Comparison of ENCODE assay signal across 7 mouse cellular contexts in genomic region chr7:19663940-19664339, GRCm38 (mm10). TPM values are rescaled to one million over a fixed set of nuclear protein-coding genes. Genes with fewer than 3 reads are reported as not detected.
A peak's percentile ranks its signal among the peaks of the same experiment; 100 is the strongest.
DNase-seq lines count a peak whose midpoint lies in the region; ATAC-seq lines count a peak whose summit lies in the region.

No protein-coding gene starts in this region.

- DNase-seq in lung, postnatal 4 days, result no peak
- no peak for DNase-seq in embryonic facial prominence, embryonic 10.5 days (ENCODE audit: low spot score)
- no peak for DNase-seq in midbrain, embryonic 14.5 days
- no peak for DNase-seq in retina, postnatal 1 day
- DNase-seq in right cerebral cortex, adult 18-20 months, result no peak

- H3K27me3 ChIP-seq in lung, embryonic 15.5 days, result no peaks in the 10 kb centered on the region
- no peaks in the 10 kb centered on the region for H3K27me3 ChIP-seq in embryonic facial prominence, embryonic 10.5 days (replicated peaks; ENCODE audit: low read depth, poor library complexity, severe bottlenecking)
- H3K27me3 ChIP-seq in hindbrain, embryonic 13.5 days, result no peaks in the 10 kb centered on the region
- H3K27me3 ChIP-seq in midbrain, embryonic 14.5 days (ENCODE audit: control insufficient read depth, insufficient read depth, low read length), result no peaks in the 10 kb centered on the region

- H3K9me3 ChIP-seq in lung, embryonic 15.5 days, result no peaks in the 10 kb centered on the region
- H3K9me3 ChIP-seq in embryonic facial prominence, embryonic 10.5 days, result no peaks in the 10 kb centered on the region
- no peaks in the 10 kb centered on the region for H3K9me3 ChIP-seq in hindbrain, embryonic 13.5 days
- no peaks in the 10 kb centered on the region for H3K9me3 ChIP-seq in midbrain, embryonic 14.5 days (ENCODE audit: control insufficient read depth, low read length)

- peak overlapping the region; percentile 98 for H3K9ac ChIP-seq in lung, embryonic 15.5 days
- peak overlapping the region; percentile 99 for H3K9ac ChIP-seq in hindbrain, embryonic 13.5 days
- peak overlapping the region; percentile 96 for H3K9ac ChIP-seq in midbrain, embryonic 14.5 days (replicated peaks; ENCODE audit: low read length)

- 13% methylated on average over 8 of the region's 8 CpGs for WGBS in lung, embryonic 15.5 days
- 17% methylated on average over 8 of the region's 8 CpGs for WGBS in embryonic facial prominence, embryonic 10.5 days
- WGBS in hindbrain, embryonic 13.5 days, result 14% methylated on average over 8 of the region's 8 CpGs
- WGBS in midbrain, embryonic 14.5 days, result 19% methylated on average over 8 of the region's 8 CpGs

- peaks cover 15% of the 10 kb centered on the region for H3K4me1 ChIP-seq in lung, embryonic 15.5 days
- H3K4me1 ChIP-seq in embryonic facial prominence, embryonic 10.5 days, result peaks cover 18% of the 10 kb centered on the region
- H3K4me1 ChIP-seq in hindbrain, embryonic 13.5 days (replicated peaks), result peaks cover 41% of the 10 kb centered on the region
- peaks cover 20% of the 10 kb centered on the region for H3K4me1 ChIP-seq in midbrain, embryonic 14.5 days (ENCODE audit: control insufficient read depth, insufficient read depth, low read length)

- H3K4me2 ChIP-seq in lung, embryonic 15.5 days, result peak overlapping the region; percentile 69
- peak overlapping the region; percentile 92 for H3K4me2 ChIP-seq in hindbrain, embryonic 13.5 days
- H3K4me2 ChIP-seq in midbrain, embryonic 14.5 days (ENCODE audit: low read length), result peak overlapping the region; percentile 80

- peaks cover 10% of the 10 kb centered on the region for H3K36me3 ChIP-seq in lung, embryonic 15.5 days
- peaks cover 41% of the 10 kb centered on the region for H3K36me3 ChIP-seq in embryonic facial prominence, embryonic 10.5 days (replicated peaks)
- peaks cover 27% of the 10 kb centered on the region for H3K36me3 ChIP-seq in hindbrain, embryonic 13.5 days
- H3K36me3 ChIP-seq in midbrain, embryonic 14.5 days (ENCODE audit: control insufficient read depth, insufficient read depth, low read length), result peaks cover 18% of the 10 kb centered on the region

- peak overlapping the region; percentile 98 for H3K4me3 ChIP-seq in lung, embryonic 15.5 days
- peak overlapping the region; percentile 93 for H3K4me3 ChIP-seq in embryonic facial prominence, embryonic 10.5 days
- H3K4me3 ChIP-seq in hindbrain, embryonic 13.5 days, result peak overlapping the region; percentile 100
- peak overlapping the region; percentile 100 for H3K4me3 ChIP-seq in midbrain, embryonic 14.5 days (replicated peaks; ENCODE audit: low read depth, low read length)

- no peak for ATAC-seq in lung, embryonic 15.5 days (ENCODE audit: borderline replicate concordance, extremely low read depth, low FRiP score, low TSS enrichment)
- 0 out of 2 replicates have a peak, but pooled peaks have one; percentile 14 for ATAC-seq in hindbrain, embryonic 13.5 days (ENCODE audit: low FRiP score)
- 0 out of 2 replicates have a peak, but pooled peaks have one; percentile 3 for ATAC-seq in midbrain, embryonic 14.5 days (ENCODE audit: low FRiP score, low TSS enrichment)

- H3K27ac ChIP-seq in lung, embryonic 15.5 days, result no peak overlapping the region
- H3K27ac ChIP-seq in embryonic facial prominence, embryonic 10.5 days (replicated peaks), result peak overlapping the region; percentile 92
- no peak overlapping the region for H3K27ac ChIP-seq in hindbrain, embryonic 13.5 days
- no peak overlapping the region for H3K27ac ChIP-seq in midbrain, embryonic 14.5 days (replicated peaks; ENCODE audit: low read depth, low read length)

RNA-seq across cellular contexts. Expression of gene Clptm1, which starts 0.9 kb away (rescaled TPM):
- 81.8 and 86.8 TPM in 2 replicates for polyA plus RNA-seq in lung, embryonic 15.5 days (2015; fragmentation: Nextera tagmentation; extraction: Ambion mirVana)
- polyA plus RNA-seq in embryonic facial prominence, embryonic 10.5 days (2016; fragmentation: Nextera tagmentation; extraction: Ambion mirVana), result 82.7 and 86.4 TPM in 2 replicates
- 108 and 109 TPM in 2 replicates for polyA plus RNA-seq in hindbrain, embryonic 13.5 days (2015; fragmentation: Nextera tagmentation; extraction: Ambion mirVana)
- 132 and 134 TPM in 2 replicates for polyA plus RNA-seq in midbrain, embryonic 14.5 days (2014; fragmentation: Nextera tagmentation; extraction: Ambion mirVana)

RNA-seq across cellular contexts. Expression of gene Apoc2, which starts 13.8 kb away (rescaled TPM):
- 4.0 and 9.5 TPM in 2 replicates for polyA plus RNA-seq in lung, embryonic 15.5 days (2015; fragmentation: Nextera tagmentation; extraction: Ambion mirVana)
- 0.29 and 0.47 TPM in 2 replicates for polyA plus RNA-seq in embryonic facial prominence, embryonic 10.5 days (2016; fragmentation: Nextera tagmentation; extraction: Ambion mirVana)
- 0.56 TPM in 1 of 2 replicates, not detected in the other for polyA plus RNA-seq in hindbrain, embryonic 13.5 days (2015; fragmentation: Nextera tagmentation; extraction: Ambion mirVana)
- 0.37 TPM in 1 of 2 replicates, not detected in the other for polyA plus RNA-seq in midbrain, embryonic 14.5 days (2014; fragmentation: Nextera tagmentation; extraction: Ambion mirVana)

RNA-seq across cellular contexts. Expression of gene Gm44805, which starts 17.3 kb away (rescaled TPM):
- polyA plus RNA-seq in lung, embryonic 15.5 days (2015; fragmentation: Nextera tagmentation; extraction: Ambion mirVana), result not detected in 2 replicates
- polyA plus RNA-seq in embryonic facial prominence, embryonic 10.5 days (2016; fragmentation: Nextera tagmentation; extraction: Ambion mirVana), result not detected in 2 replicates
- not detected in 2 replicates for polyA plus RNA-seq in hindbrain, embryonic 13.5 days (2015; fragmentation: Nextera tagmentation; extraction: Ambion mirVana)
- not detected in 2 replicates for polyA plus RNA-seq in midbrain, embryonic 14.5 days (2014; fragmentation: Nextera tagmentation; extraction: Ambion mirVana)

RNA-seq across cellular contexts. Expression of gene Apoc4, which starts 17.3 kb away (rescaled TPM):
- polyA plus RNA-seq in lung, embryonic 15.5 days (2015; fragmentation: Nextera tagmentation; extraction: Ambion mirVana), result 0.42 and 1.3 TPM in 2 replicates
- 0.09 TPM in 1 of 2 replicates, not detected in the other for polyA plus RNA-seq in embryonic facial prominence, embryonic 10.5 days (2016; fragmentation: Nextera tagmentation; extraction: Ambion mirVana)
- polyA plus RNA-seq in hindbrain, embryonic 13.5 days (2015; fragmentation: Nextera tagmentation; extraction: Ambion mirVana), result 0.12 TPM in 1 of 2 replicates, not detected in the other
- not detected in 2 replicates for polyA plus RNA-seq in midbrain, embryonic 14.5 days (2014; fragmentation: Nextera tagmentation; extraction: Ambion mirVana)

RNA-seq across cellular contexts. Expression of gene Apoc1, which starts 28.5 kb away (rescaled TPM):
- polyA plus RNA-seq in lung, embryonic 15.5 days (2015; fragmentation: Nextera tagmentation; extraction: Ambion mirVana), result 19.5 and 22.0 TPM in 2 replicates
- 3.6 and 4.7 TPM in 2 replicates for polyA plus RNA-seq in embryonic facial prominence, embryonic 10.5 days (2016; fragmentation: Nextera tagmentation; extraction: Ambion mirVana)
- polyA plus RNA-seq in hindbrain, embryonic 13.5 days (2015; fragmentation: Nextera tagmentation; extraction: Ambion mirVana), result 2.7 and 3.8 TPM in 2 replicates
- polyA plus RNA-seq in midbrain, embryonic 14.5 days (2014; fragmentation: Nextera tagmentation; extraction: Ambion mirVana), result 1.7 and 2.0 TPM in 2 replicates
